Mouse (Mus musculus): Measurements from ENCODE around the gene C1qb. TPM values are rescaled to one million over a fixed set of nuclear protein-coding genes. Genes with fewer than 3 reads are reported as not detected.

C1qb gene
- total and polyA plus RNA-seq, 3 experiments = not detected

GRCm38 (mm10) chr4:136875012-136875411 lies 11.0 kb downstream of the C1qb start:
- Histone ChIP-seq H3K36me3 (replicated peaks in 1 of 2; ENCODE audit: control insufficient read depth in 1 of 2, insufficient read depth in 1 of 2, low read length in 1 of 2) (no peaks in the 10 kb centered on the region), H3K4me3 (replicated peaks in 1 of 3; ENCODE audit: low read depth in 2 of 3, low read length in 2 of 3, poor library complexity in 1 of 3) (no peak overlapping the region), H3K27ac (ENCODE audit: insufficient read depth, low read depth) (no peak overlapping the region), H3K9ac (ENCODE audit: insufficient read depth, low read depth) (no peak overlapping the region), H3K79me2 (replicated peaks; ENCODE audit: control insufficient read depth, extremely low read depth, insufficient read depth, poor library complexity, severe bottlenecking) (no peaks in the 10 kb centered on the region), H3K4me2 (ENCODE audit: insufficient read depth, low read depth, poor library complexity, severe bottlenecking) (no peak overlapping the region), H3K4me1 (ENCODE audit: control insufficient read depth in 1 of 2, insufficient read depth in 2 of 2) (0 out of 4 replicates have a peak, but pooled peaks cover 0 to 3% of the 10 kb centered on the region in 2 experiments), H3K9me3 (replicated peaks; ENCODE audit: low read length) (peaks cover 3% of the 10 kb centered on the region), H3K27me3 (replicated peaks) (peaks cover 78% of the 10 kb centered on the region)
- dilution Hi-C loops (cut with MboI; ENCODE audit: extremely low pct_ligation_motif_present, extremely low pct_unique_long_range_greater_than_20kb, low sequenced_read_pairs) = no loop called here
- no peak for TF ChIP-seq ZC3H11A (IDR thresholded peaks at IDR 0.05; ENCODE audit: low read depth, low read length)
- TF ChIP-seq GABPA (IDR thresholded peaks at IDR 0.05; ENCODE audit: insufficient replicate concordance, low read depth, low read length) = no peak
- no peak for TF ChIP-seq MYC (IDR thresholded peaks at IDR 0.05; ENCODE audit: low read depth, low read length)
- in situ Hi-C loops (cut with MboI; ENCODE audit: low pct_ligation_motif_present, low pct_unique_long_range_greater_than_20kb, low sequenced_read_pairs) = loop anchor here (5.0 kb wide), 1 partner anchor 33 kb away; no protein-coding TSS in a partner anchor
- DNase-seq (ENCODE audit: extremely low read depth) = no peak

- dilution Hi-C loops (cut with MboI; ENCODE audit: extremely low pct_ligation_motif_present, extremely low pct_unique_long_range_greater_than_20kb, low sequenced_read_pairs) = no loop called here
- TF ChIP-seq EP300 (IDR thresholded peaks at IDR 0.05; ENCODE audit: low read length) = no peak
- 0 out of 2 replicates have a peak, but pooled peaks have one; percentile 9 for TF ChIP-seq ZKSCAN1 (IDR thresholded peaks at IDR 0.05; ENCODE audit: borderline replicate concordance, low read depth, low read length)
- H3K27me3 ChIP-seq (replicated peaks) = peaks cover 82% of the 10 kb centered on the region
These were observed 17.6 kb downstream of the C1qb start for GRCm38 (mm10) chr4:136868371-136868770.

GRCm38 (mm10) chr4:136867690-136868345 lies 18.2 kb downstream of the C1qb start:
- in situ Hi-C loops (cut with MboI; ENCODE audit: low pct_ligation_motif_present, low pct_unique_long_range_greater_than_20kb, low sequenced_read_pairs) = no loop called here
- Histone ChIP-seq H3K9ac (ENCODE audit: insufficient read depth, low read depth) (no peak overlapping the region), H3K36me3 (replicated peaks in 1 of 2; ENCODE audit: control insufficient read depth in 1 of 2, insufficient read depth in 1 of 2, low read length in 1 of 2) (no peaks in the 10 kb centered on the region), H3K27ac (ENCODE audit: insufficient read depth, low read depth) (no peak overlapping the region), H3K4me2 (ENCODE audit: insufficient read depth, low read depth, poor library complexity, severe bottlenecking) (no peak overlapping the region), H3K4me1 (ENCODE audit: control insufficient read depth in 1 of 2, insufficient read depth in 2 of 2) (no peaks in the 10 kb centered on the region), H3K9me3 (replicated peaks; ENCODE audit: low read length) (no peaks in the 10 kb centered on the region), H3K79me2 (replicated peaks; ENCODE audit: control insufficient read depth, extremely low read depth, insufficient read depth, poor library complexity, severe bottlenecking) (no peaks in the 10 kb centered on the region), H3K4me3 (replicated peaks in 1 of 3; ENCODE audit: low read depth in 2 of 3, low read length in 2 of 3, poor library complexity in 1 of 3) (no peak overlapping the region), H3K27me3 (replicated peaks) (peaks cover 82% of the 10 kb centered on the region)
- no peak for DNase-seq (ENCODE audit: extremely low read depth)
- TF ChIP-seq ZKSCAN1 (IDR thresholded peaks at IDR 0.05; ENCODE audit: borderline replicate concordance, low read depth, low read length) = no peak
- TF ChIP-seq EP300 (IDR thresholded peaks at IDR 0.05; ENCODE audit: low read length) = no peak
- TF ChIP-seq MXI1 (IDR thresholded peaks at IDR 0.05; ENCODE audit: low read depth, low read length) = no peak
- no peak for TF ChIP-seq ZNF384 (IDR thresholded peaks at IDR 0.05; ENCODE audit: low read depth, low read length)
- no peak for TF ChIP-seq RAD21 (IDR thresholded peaks at IDR 0.05; ENCODE audit: low read depth, low read length)
- no peak for TF ChIP-seq MAX (IDR thresholded peaks at IDR 0.05; ENCODE audit: low read length)
- no peak for TF ChIP-seq TBP (conservative IDR thresholded peaks at IDR 0.05; ENCODE audit: low read depth, low read length)
- no peak for TF ChIP-seq RCOR1 (conservative IDR thresholded peaks at IDR 0.05; ENCODE audit: low read depth, low read length)
- no peak for TF ChIP-seq TCF12 (IDR thresholded peaks at IDR 0.05; ENCODE audit: low read depth, low read length)
- TF ChIP-seq CHD2 (IDR thresholded peaks at IDR 0.05; ENCODE audit: low read length) = no peak
- TF ChIP-seq POLR2A (IDR thresholded peaks at IDR 0.05; ENCODE audit: low read depth, low read length) = no peak
- no peak for TF ChIP-seq ZMIZ1 (IDR thresholded peaks at IDR 0.05; ENCODE audit: low read depth, low read length)
- no peak for TF ChIP-seq GABPA (IDR thresholded peaks at IDR 0.05; ENCODE audit: insufficient replicate concordance, low read depth, low read length)
- dilution Hi-C loops (cut with MboI; ENCODE audit: extremely low pct_ligation_motif_present, extremely low pct_unique_long_range_greater_than_20kb, low sequenced_read_pairs) = no loop called here

More at GRCm38 (mm10) chr4:136868371-136868770, 17.6 kb downstream of the C1qb start:
- Histone ChIP-seq H3K4me3 (replicated peaks in 1 of 3; ENCODE audit: low read depth in 2 of 3, low read length in 2 of 3, poor library complexity in 1 of 3) (no peak overlapping the region), H3K27ac (ENCODE audit: insufficient read depth, low read depth) (no peak overlapping the region), H3K4me2 (ENCODE audit: insufficient read depth, low read depth, poor library complexity, severe bottlenecking) (no peak overlapping the region), H3K36me3 (replicated peaks in 1 of 2; ENCODE audit: control insufficient read depth in 1 of 2, insufficient read depth in 1 of 2, low read length in 1 of 2) (no peaks in the 10 kb centered on the region), H3K9ac (ENCODE audit: insufficient read depth, low read depth) (no peak overlapping the region), H3K4me1 (ENCODE audit: control insufficient read depth in 1 of 2, insufficient read depth in 2 of 2) (no peaks in the 10 kb centered on the region), H3K9me3 (replicated peaks; ENCODE audit: low read length) (no peaks in the 10 kb centered on the region), H3K79me2 (replicated peaks; ENCODE audit: control insufficient read depth, extremely low read depth, insufficient read depth, poor library complexity, severe bottlenecking) (no peaks in the 10 kb centered on the region)
- no peak for DNase-seq (ENCODE audit: extremely low read depth)
- in situ Hi-C loops (cut with MboI; ENCODE audit: low pct_ligation_motif_present, low pct_unique_long_range_greater_than_20kb, low sequenced_read_pairs) = no loop called here

Measured in CH12.LX (cell line).